Mouse (Mus musculus) yolk sac, embryonic 10.5 days (tissue): ENCODE data around the gene Rb1.

ENCODE experiments used
- DNase-seq: peaks from one replicate; pipeline ENCODE4 v3.0.0-alpha.2; 2017; ENCODE audit warnings: low spot score

Gene Rb1

DNA sequence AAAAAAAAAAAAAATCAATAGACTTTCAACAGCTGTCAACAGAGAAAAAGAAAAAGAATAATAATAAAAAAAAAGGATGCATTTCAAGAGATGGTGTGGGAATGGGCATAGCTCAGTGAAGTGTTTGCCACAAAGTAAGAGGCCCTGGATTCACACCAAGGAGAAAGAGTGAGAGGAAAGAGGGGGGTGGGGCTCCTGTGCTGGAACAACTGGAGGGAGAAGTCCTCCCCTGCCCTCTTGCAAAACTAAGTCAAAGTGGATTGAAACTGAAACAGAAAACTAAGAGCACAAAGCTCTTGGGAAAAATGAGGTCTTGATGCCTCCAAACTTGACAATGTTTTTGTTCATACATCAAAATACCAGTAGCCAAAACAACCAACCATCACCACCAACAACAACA is 116.4 kb downstream of the Rb1 start:
- no peak for DNase-seq

DNA sequence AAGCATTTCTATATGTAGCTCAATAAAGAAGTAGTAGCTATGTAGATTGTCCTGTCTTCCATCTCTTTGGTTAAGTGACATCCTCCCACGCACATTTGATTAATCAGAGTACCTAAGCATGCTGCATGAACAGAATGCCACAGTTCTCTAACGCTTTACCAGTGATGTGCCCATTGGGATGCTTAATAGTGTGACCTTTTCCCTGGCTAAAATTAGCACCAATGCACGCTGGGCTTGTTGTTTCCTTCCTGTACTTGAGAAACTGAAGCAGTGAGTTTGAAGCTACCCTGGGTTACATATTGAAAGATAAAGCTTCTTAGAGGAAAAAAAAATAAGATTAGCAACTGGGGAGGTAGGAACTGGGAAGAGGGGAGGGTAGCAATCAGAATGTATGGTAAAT is 121.6 kb downstream of the Rb1 start:
- DNase-seq, result no peak

DNA sequence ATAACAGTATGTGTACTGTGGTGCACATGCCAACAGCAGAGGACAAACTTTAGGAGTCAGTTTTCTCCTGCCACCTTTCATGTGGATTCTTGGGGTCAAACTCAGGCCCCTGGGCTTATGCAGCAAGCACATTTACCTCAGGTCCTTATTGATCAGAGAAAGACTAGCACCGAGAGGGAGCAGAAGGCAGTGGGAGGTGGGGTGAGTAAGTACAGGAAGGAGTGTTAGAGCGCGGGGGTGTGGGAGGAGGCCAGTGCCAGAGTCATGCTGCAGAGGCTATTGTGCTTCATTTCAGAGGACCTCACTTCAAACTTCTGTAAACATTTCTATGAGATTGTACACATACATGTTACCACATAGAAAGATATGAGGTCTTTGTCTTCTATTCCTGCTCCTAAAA is 124.2 kb downstream of the Rb1 start:
- no peak for DNase-seq

DNA sequence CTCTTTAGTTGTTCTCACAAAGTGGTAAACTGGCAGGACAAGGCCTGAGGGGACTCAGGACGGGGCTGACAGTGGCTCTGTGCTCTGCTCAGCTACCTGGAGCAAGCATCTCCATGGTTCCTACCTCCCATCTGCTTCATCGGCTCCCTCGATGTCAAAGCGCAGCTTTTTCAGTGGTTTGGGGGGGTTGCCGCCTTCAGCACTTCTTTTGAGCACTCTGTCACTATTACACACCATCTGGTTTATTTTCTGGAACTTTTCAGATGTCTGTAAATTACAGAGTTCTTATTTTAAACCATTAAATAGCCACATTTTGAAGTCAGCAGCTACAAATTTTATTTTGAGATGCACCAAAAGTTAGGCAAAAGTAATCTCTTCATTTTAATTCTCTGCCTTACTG is 126.6 kb downstream of the Rb1 start:
- DNase-seq, result no peak

DNA sequence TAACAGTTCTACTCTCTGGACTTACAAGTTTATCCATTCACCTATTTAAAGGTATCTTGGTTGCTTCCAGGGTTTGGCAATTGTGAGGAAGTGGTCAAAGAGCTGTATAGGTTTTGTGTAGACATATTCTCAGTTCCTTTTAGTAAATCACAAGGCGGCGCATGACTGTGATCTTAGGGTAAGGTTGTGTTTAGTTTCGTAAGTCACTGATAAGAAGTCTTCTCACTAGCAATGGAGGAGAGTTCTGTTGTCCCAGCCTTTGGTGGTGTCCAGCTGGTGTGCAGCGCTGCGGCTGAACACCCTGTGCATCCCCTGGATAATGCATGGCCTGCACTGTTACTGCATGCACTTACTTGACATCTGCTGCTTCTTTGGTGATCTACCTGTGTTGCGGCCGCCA is 138.7 kb downstream of the Rb1 start:
- DNase-seq, result peak; percentile 52

DNA sequence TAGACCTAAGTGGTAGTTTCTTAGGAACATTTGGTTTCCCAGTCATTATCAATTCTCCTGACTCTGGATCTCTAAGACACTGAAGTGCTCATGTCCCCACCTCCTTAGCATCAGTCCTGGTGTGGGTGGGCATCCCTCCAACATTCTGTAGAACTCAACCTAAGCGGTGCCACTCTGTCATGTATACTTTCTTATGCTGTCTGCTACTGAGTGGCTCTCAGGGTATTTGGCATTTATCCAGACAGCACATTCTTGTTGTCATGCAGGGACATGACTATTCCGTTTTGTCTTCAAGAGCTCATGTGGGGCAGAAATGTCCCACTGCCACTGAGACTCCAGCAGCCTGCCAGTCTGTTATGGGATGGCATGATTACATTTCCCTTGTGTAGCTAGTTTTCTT is 144.5 kb downstream of the Rb1 start:
- no peak for DNase-seq

DNA sequence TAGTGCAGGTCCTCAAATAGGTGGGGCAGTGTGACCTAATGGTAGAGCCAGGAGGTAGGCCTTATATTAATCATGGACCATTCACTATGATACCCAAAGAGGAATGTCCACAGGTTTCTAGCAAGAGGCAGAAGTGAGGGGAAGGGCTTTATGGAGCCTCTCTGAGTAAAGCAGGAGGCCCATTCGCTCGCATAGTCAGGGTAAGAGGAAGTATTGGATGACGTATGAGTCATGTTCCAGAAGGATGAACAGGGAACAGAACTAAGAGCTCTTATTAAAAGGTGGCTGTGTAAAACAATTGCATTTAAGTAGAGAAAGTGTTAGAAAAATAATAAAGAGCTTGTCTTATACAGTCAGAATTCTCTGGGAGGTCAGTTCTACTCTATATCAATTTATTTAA is 145.0 kb downstream of the Rb1 start:
- no peak for DNase-seq

DNA sequence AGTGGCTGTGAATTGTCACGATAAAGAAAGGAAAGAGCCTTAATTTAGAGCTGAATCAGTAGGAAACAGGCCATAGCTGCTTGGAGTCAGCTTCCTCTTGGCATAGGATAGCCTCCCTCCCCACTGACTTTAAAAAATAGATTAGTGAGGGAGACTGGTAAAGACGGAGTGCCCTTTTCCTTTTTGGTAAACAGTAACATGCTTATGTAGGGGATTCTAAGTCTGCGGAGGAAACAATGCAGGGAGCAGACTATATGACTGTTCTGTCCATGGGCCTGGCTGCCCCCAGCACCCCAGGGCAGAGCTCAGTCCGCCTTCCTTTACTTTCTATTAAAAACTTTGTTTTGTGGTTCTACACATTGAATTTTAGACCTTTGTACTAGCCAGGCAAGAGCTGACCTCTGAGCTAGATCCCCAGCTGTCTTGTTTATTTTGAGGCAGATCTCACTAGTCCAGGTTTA is 146.4 kb downstream of the Rb1 start:
- DNase-seq, result peak; percentile 61

DNA sequence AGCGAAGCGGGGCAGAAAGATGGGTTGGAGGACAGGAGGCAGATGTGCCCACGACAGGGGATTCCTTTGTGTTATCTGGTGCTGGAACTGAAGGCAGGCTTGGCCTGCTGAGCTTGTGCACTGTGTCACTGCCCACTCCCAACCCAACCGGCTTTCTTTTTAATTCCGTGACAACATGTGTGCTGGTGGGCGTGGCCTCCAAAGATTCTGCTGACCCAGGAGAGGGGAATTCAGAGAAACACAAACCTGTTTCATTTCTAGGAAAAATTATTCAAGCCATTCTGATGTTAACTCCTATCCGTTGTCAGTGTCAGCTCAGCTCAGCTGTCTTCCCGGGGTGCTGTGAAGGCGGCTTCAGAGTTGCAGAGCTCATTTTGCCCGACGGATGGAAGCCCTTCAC is 147.7 kb downstream of the Rb1 start:
- DNase-seq, result no peak

DNA sequence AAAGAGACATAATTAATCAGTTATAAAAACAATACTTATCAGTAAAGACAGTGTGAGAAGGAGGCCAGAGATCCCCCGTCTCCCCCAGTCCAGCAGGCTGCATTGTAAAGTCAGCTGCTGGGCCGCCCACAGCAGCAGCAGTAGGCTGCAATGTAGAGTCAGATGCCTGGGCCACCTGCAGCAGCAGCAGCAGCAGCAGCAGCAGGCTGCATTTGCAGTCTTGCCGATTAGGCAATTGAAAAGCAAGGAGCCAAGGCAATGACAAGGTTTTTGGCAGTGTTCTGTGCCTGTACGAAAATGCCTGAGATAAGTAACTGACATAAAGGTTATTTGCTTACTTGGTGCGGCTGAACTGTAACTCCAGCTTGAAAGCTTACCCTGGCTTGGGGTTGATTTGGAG is 149.4 kb downstream of the Rb1 start:
- DNase-seq, result no peak

DNA sequence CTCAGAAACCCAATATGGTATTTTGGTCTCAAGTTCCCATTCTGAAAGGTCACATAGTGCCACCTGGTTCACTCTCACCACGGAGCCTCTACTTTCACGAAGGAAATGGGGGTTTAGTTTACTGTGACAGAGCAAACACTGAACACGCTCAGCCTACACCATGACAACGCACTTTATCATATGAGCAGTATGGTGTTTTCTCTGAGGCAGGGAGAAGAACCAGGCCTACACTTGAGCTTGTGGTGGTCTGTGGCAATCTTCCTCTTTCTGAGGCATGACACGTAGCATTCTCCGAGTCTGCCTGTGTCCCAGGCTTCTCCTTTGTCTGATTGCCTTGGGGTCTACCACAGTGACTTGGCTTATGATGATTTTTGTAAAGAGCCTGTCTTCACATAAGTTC is 149.8 kb downstream of the Rb1 start:
- DNase-seq, result no peak

DNA sequence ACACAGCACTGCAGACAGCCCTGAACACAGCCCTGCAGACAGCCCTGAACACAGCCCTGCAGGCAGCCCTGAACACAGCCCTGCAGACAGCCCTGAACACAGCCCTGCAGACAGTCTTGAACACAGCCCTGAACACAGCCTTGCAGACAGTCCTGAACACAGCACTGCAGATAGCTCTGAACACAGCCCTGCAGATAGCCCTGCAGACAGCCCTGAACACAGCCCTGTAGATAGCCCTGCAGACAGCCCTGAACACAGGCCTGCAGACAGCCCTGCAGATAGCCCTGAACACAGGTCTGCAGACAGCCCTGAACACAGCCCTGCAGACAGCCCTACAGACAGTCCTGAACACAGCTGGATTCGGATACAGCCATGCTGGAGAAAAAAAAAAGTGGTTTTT is 150.6 kb downstream of the Rb1 start:
- DNase-seq, result no peak

DNA sequence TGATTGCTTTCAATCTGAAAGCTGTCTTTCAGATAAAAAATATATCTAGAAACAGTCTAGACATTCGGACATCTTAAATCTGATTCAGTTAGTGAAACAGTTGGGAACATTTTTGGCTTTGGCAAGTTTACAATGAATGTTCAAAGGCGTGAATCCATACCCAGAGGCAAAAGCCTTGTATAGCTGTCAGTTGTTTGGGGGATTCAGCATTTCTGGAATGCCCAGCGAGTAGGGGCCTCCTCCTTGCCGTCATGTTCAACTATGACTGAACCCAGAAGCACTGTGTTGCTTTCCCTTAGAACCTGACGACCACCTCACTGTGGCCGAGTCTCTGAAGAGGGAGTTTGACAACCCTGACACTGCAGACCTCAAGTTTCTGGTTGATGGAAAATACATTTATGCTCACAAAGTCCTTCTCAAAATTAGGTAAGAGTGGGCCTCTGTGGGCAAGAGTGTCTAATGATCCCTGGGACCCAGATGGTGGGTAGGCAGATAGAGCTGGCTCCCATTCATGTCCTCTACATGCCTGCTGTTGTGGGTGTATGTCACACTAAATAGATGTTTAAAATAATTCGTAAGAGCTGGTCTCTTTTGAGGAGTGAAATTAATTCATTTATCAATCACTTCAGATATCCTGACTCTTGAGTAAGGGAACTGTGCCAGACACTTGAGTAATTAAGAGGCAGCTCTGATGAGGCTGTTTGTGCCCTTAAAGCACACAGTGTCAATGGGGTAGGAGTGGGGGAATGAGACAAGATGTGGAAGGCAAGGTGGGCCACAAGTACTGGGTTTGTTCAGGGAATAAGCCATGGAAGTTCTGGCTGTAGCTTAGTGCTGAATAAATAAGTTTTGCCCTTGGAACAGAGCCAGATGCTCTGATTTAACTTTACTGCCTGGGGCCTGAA is 151.3 kb downstream of the Rb1 start:
- no peak for DNase-seq

DNA sequence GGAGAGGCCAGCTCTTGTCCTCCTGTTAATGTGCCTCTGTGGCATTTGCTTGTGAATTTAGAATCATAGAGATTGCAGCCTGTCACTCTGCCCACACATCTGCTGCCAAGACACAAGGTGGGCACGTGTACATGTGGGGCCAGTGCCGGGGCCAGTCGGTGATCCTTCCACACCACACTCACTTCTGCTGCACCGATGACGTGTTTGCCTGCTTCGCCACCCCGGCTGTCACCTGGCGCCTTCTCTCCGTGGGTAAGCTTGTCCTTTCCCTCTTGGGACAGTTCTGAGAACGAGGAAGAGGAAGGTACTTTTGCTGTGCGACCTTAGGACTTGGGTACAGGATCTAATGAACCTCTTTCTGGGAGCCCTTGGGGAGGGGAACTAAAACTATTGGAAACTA is 152.0 kb downstream of the Rb1 start:
- DNase-seq, result no peak

DNA sequence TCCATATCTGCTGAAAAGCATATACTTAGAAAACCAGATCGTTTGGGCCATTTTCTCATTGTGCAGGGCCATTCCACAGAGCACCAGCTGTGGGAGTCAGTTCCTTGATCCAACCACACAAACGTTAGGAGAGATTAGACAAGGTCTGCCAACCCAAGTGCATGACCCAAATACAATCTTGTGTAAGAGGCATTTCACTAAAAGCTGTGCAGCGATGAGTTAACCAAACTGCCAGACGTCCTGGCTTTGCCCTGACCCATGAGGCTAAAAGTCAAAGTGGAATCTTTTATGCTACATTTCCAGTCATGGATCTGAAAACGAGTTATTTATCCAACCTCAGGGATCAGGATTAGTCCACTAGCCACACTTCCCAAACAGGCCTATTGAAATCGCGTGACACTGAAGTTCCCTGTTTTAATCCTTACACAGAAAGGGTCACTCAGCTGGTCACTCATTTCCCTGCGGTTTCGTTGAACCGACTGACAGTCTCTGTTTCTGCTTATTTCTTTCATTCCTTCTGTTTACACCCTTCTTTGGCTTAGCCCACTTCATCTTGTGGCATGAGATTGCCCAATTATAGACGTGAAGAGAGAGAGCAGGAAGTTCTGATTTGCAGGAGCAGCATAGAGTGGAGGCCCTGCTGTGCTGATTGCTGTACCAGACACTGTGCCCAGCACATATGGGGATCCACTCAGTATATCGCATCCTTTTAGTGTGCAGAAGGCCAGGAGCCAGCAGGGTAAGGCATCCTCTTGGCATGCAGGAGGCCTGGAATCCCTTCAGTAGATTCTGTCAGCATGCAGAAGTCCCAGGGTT is 153.2 kb downstream of the Rb1 start:
- no peak for DNase-seq

DNA sequence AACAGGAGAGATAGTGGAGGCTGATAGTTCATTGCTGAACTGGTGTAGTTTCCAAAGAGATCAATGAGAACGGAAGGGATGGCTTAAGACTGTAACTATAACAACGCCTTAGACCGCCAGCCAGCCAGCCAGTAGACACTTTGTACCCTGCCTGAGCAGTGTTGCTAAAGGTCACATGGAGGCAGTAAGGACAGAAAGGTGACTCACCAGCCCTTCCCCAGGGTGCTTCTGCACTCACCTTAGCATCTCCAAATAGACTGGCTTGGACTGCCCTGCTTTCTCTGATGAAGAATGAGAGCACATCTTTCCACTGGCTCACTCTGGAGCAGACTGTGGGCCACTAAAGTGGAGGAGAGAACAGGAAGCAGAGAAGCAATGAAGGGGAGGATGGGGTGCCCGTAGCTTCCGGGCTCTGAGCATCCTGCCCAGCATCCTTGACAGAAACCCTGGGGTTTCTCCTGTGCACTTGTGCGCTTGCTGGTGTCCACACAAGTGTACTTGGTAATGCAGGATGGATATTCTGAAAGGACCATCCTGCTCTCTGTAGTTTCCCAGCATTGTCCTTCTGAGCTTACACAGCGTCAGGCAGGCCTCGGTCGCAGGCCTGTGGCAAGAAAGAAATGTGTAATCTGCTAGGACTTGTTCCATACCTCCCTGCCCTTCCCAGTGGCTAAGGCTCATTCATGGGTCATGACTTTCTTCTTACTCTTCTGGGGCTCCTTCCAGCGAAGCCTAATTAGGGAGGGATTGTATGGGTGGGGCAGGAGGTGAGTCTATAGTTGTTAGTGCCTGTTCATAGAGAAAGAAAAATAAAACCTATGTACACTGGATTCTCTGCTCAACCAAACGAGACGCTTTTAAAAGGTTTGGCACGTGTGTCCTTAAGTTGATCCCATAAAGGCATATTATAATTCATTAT is 155.4 kb downstream of the Rb1 start:
- DNase-seq, result peak; percentile 49

DNA sequence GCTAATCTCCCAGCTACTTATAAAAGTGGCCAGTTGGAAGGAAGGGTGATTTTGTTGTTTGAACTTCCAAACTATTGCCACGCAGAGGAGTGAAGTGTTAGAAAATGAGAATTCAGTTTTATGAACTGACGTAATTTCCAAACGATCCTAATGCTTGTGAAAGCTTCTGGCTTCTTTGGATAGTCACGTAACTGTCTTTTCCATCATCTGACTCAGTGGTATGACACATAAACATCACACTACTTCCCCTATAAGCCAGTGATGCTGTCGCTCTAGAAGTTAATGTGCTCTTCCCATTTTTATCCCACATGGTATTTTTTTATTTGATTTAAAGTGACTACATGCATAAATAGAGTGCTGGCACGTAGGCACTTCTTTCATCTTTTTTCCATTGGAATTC is 157.0 kb downstream of the Rb1 start:
- no peak for DNase-seq

DNA sequence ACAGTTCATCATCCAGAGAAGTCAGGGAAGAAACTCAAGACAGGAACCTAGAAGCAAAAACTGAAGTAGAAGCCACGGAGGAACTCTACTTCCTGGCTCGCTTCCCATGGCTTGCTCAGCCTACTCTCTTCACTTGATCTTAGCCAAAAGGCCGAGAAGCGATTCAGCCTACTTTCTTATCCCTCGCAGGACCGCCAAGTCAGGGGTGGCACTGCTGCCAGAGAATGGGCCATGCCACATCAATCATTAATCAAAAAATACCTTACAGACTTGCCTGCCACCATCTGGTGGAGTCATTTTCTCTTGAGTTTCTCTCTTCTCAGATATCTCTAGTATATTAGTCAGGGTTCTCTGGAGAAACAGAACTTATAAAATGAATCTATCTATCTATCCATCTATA is 160.5 kb downstream of the Rb1 start:
- no peak for DNase-seq

DNA sequence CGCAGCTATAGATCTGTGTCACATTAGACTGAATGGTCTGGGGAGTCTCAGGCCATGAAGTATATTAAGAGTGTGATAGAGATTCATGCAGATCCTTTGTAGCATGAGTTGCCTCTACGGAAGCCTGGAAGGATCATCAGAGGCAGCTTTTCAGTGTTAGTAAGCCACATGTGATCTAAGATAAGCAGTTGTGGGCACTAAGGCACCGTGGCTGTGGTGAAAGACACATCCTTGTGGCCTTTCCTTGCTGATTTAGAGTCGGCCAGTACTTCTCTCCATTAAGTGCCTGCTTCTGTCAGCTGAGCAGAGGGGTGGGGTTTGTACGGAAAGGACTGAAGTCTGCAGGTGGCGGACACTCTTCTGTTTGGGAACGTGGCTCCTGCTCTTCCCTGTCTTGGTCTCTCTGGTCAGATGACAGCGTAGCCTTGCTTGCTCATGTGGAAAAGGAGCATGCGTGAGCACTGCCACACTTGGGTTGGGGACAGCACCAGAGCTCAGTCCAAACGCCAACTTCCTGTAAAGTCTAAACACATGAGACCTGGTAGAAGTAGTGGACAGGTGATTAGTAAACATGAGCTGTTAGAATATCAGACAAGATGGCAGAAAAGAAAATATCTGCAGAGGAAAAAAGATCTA is 162.1 kb downstream of the Rb1 start:
- no peak for DNase-seq

DNA sequence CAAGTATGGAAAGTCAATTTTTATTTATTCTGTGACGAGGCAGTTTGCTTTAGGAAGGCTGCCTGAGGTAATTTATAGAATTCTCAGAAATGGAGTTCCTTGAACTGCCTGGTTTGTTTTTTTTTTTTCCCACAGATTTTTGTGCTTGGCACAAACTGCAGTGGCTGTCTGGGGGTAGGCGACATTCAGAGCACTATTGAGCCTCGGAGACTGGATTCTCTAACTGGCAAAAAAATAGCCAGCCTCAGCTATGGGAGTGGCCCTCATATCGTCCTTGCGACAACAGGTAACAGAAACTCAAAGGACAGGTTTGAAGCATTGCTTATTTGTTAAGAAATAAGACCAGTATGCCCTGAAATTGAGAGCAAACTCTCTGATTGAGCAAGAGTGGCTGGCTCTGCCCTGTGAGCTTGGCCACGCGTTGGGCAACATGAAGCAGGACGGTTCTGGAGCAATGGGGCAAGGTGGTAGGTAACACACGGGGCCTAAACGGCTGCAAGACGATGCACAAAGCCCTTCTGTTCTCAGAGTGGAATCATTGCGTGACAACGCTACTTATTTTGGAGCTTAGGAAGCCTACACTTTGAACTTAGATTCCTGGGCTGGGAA is 163.3 kb downstream of the Rb1 start:
- DNase-seq, result no peak

DNA sequence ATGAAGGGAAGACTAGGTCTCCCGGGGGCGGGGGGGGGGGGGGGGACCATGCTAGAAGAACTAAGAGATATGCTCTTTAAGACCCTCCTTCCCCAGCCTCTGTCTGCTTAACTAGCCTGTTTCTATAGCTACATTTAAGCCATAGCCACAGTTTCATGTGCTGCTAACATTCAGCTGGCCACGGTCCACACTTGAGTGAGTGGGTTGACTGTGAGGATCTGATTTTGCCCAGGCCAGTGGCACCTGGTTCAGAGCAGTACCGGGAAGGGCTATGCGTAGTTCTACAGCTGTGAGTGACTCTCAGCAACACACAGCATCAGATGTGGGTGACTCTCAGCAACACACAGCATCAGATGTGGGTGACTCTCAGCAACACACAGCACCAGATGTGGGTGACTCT is 164.3 kb downstream of the Rb1 start:
- DNase-seq, result no peak
